Mouse (Mus musculus) regulatory T cell (primary cell): Measurements from ENCODE around the gene Gm3667.
"Not testable (repeated sequence)": the region's sequence is repeated elsewhere in the genome, so short reads cannot be mapped to it uniquely, and the experiment has no call there.

ENCODE experiments used
- in situ Hi-C: fragments of 300-600 bp; cut with MboI, MseI; formaldehyde crosslinking; loops from one replicate; pipeline ENCODE4 v1.15.1; 2025; ENCODE audit warnings: high pct_unique_total_duplicates

Gene Gm3667

DNA sequence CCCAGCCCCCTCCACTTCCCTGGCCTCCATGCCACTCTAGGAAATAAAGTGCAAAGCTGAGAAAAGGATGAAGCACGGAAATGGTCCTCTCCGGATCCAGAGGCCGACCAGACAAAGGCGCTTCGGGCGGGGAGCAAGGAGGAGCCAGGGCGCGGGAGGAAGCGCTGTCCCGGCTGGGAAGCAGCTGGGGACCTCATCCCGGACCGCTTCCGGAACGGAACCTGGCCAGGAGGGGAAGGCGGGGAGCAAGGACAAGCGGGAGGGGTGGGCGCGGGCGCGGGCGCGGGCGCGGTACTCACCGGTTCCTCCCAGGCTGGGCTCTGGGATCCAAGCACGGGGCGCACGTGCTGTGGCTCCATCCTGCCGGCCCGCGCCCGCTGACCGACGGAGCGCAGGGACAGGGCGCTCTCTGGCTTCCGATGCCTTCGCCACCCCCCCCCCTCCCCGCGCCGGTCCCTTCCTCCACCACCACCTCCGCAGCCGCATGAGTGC lies at the start of gene Gm3667:
TSS of gene Gm3667 (minus strand) at position 442 of the 492 bp plus-strand sequence.
- in situ Hi-C loops: not testable (repeated sequence)

DNA sequence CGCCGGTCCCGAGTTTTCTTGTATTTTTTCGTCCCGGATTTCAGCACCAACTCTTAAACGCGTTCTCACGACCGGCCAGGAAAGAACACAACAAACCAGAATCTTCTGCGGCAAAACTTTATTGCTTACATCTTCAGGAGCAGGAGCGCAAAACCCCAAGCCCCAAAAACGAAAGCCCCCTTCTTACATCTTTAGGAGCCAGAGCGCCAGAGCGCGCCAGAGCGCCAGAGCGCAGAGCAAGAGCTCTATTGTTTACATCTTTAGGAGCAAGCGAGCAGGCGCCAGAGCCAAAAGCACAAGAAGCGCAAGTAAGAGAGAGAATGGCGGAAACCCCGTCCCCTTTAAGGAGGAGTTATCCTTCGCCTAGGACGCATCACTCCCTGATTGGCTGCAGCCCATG lies 10.1 kb upstream of the Gm3667 start:
- in situ Hi-C loops: loop anchor here (10.0 kb wide), 1 partner anchor 435 kb away; the partner anchor contains the start of gene Gm5797

DNA sequence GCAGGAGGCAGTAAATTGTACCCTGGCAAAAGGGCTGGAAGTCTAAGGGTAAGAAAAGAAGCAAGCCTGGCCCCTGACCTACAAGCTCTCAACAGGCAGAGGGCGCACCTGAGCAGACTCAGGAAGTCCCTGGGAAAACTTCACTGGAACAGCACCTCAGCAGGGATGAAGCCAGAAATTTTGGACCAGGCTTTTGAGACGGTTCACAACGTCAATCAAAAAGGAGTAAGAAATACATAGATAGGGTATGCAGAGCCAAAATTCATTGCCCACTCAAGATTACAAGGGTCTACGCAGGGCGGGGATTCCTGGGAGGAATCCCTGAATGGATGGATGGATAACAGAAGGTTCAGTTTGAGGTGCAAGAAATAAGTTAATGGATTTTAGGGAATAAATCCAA lies 951 bp downstream of the Gm3667 start:
- in situ Hi-C loops: not testable (repeated sequence)

DNA sequence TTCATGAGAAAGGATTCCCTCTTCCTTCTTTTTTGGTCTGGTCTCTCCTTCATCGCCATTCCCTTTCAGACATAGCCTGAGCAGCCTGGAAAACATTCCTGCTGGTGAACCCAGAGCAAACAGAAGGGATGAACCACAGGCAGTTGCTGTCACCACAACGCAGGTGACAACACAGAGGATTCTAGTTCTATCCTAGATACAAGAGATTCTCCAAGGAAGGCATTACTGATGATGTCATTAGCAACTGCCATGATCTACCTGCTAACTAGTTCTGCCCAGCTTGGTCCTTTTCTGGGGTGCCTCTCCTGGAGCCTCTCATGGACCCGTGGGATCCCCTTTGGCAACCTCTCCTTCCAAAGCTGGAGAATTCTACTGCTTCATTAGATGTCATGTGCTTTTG lies 49.6 kb downstream of the Gm3667 start, which contains the start of gene Gm3642:
TSS of gene Gm3642 (minus strand) at position 101 of the 400 bp plus-strand sequence.
- in situ Hi-C loops: not testable (repeated sequence)

DNA sequence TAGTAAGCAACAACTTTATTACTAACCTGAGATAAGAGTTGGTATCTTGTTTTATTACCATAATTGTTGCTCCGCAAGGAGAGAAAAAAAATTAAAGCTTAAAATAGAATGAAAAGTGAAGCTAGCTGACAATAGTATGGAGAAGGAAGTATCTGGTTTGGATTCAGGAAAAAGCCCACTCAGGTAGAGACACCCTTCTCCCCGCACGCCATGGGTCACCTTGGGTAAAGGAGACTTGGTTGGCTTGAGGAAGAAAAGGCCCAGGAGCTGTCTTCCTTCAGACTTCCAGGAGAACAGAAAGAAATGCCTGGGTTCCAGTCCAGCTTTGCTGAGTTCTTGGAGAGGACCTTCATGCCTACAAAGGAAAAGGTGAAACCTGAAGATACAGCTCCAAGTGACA lies 66.5 kb downstream of the Gm3667 start:
- in situ Hi-C loops: loop anchor here (10.0 to 25.0 kb wide), 2 partner anchors 336 to 1148 kb away; no protein-coding TSS in a partner anchor
